Mouse (Mus musculus) C2C12 (cell line): Measurements from ENCODE around the gene Nkiras2. TPM values are rescaled to one million over a fixed set of nuclear protein-coding genes. Genes with fewer than 3 reads are reported as not detected.

ENCODE experiments used
- H3K27me3 ChIP-seq: one replicate; pipeline ENCODE4 v1.6.1; 2011; ENCODE audit not compliant: control insufficient read depth, insufficient read depth, insufficient read length
- H3K36me3 ChIP-seq: one replicate; pipeline ENCODE4 v1.6.1; 2011; ENCODE audit not compliant: control insufficient read depth, insufficient read depth
- H3K4me3 ChIP-seq: one replicate; pipeline ENCODE4 v1.5.1; 2011; ENCODE audit warnings: mild to moderate bottlenecking, control low read depth; ENCODE audit not compliant: poor library complexity, insufficient read depth, severe bottlenecking
- H3K79me2 ChIP-seq: one replicate; pipeline ENCODE4 v1.6.1; 2011; ENCODE audit not compliant: control insufficient read depth, insufficient read depth
- H3K79me3 ChIP-seq: one replicate; pipeline ENCODE4 v1.6.1; 2011; ENCODE audit warnings: low read depth, control low read depth
- H3ac ChIP-seq: one replicate; pipeline ENCODE3; 2011; ENCODE audit warnings: low read depth; ENCODE audit not compliant: control insufficient read depth, insufficient read length
- CEBPB ChIP-seq: IDR thresholded peaks from one replicate; pipeline ENCODE4 v1.6.1; 2011; ENCODE audit warnings: low read depth, mild to moderate bottlenecking, control low read depth, moderate library complexity
- CTCF ChIP-seq: IDR thresholded peaks from one replicate; pipeline ENCODE4 v1.5.1; 2011; ENCODE audit not compliant: control insufficient read depth, insufficient read depth, insufficient read length
- FOSL1 ChIP-seq: IDR thresholded peaks from one replicate; pipeline ENCODE4 v1.8.0; 2011; ENCODE audit warnings: mild to moderate bottlenecking, low read length; ENCODE audit not compliant: poor library complexity, insufficient read depth, severe bottlenecking
- MAX ChIP-seq: IDR thresholded peaks from one replicate; pipeline ENCODE4 v1.6.1; 2011; ENCODE audit warnings: mild to moderate bottlenecking, control low read depth
- MYOD1 ChIP-seq: IDR thresholded peaks from one replicate; pipeline ENCODE4 v1.6.1; 2011; ENCODE audit warnings: low read depth; ENCODE audit not compliant: control insufficient read depth, insufficient read length
- MYOG ChIP-seq: IDR thresholded peaks from one replicate; pipeline ENCODE4 v1.6.1; 2011; ENCODE audit not compliant: control insufficient read depth, insufficient read length; ENCODE audit errors: extremely low read depth
- USF1 ChIP-seq: IDR thresholded peaks from one replicate; pipeline ENCODE4 v1.6.1; 2011; ENCODE audit warnings: low read depth, mild to moderate bottlenecking, control low read depth, moderate library complexity
- polyA plus RNA-seq: library from polyadenylated mRNA; unstranded; fragments of >200 nt; fragmentation: generic; extraction: Trizol; gene quantifications from one replicate; pipeline ENCODE4 v1.2.1, GENCODE M21; 2012; ENCODE audit warnings: missing spikeins

The Nkiras2 gene
- polyA plus RNA-seq, 1 experiment = 36.1 TPM

GRCm38 (mm10) chr11:100619485-100619975 lies 486 bp downstream of the Nkiras2 start:
- H3K4me3 ChIP-seq = peak overlapping the region; percentile 100
- no peaks in the 10 kb centered on the region for H3K27me3 ChIP-seq
- H3ac ChIP-seq = peak overlapping the region; percentile 94
- peaks cover 50% of the 10 kb centered on the region for H3K79me3 ChIP-seq
- H3K79me2 ChIP-seq = peaks cover 68% of the 10 kb centered on the region
- TF ChIP-seq CTCF (peak; percentile 10), MAX (no peak)
- H3K36me3 ChIP-seq = peaks cover 11% of the 10 kb centered on the region

GRCm38 (mm10) chr11:100619982-100620381 lies 938 bp downstream of the Nkiras2 start, which contains the start of gene Dnajc7:
Gene Dnajc7, minus strand, starts transcription at chr11:100620168.
- H3K36me3 ChIP-seq = peaks cover 14% of the 10 kb centered on the region
- peak within 1 kb of the TSS; percentile 100 for H3K4me3 ChIP-seq

DNA sequence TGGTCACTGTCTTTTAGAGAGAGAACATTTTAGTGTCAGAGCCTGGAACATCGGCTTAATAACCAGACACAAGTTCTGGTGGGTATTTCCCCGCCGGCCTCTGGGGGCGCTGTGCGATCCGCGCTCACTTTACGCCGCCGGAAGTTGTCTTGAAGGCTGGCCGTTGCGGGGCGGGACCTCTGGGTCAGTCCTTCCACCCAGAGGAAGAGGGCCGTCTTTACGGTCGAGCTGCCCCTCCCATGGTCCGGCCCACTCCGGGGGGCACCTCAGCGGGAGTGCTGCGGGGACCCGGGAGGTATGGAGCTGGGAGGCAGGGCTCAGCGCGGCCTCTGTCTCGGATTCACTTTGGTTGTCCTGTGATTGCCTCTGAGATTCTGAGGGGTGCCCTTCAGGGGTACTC lies 3.7 kb downstream of the Nkiras2 start:
- H3K4me3 ChIP-seq = peak overlapping the region; percentile 83
- TF ChIP-seq CTCF = peak; percentile 77
- peak; percentile 51 for TF ChIP-seq MAX
- TF ChIP-seq MYOG = no peak
- no peak for TF ChIP-seq FOSL1
- H3K36me3 ChIP-seq = peaks cover 17% of the 10 kb centered on the region
- H3K79me3 ChIP-seq = peaks cover 18% of the 10 kb centered on the region
- H3K27me3 ChIP-seq = no peaks in the 10 kb centered on the region
- H3K79me2 ChIP-seq = peaks cover 36% of the 10 kb centered on the region
- peak overlapping the region; percentile 27 for H3ac ChIP-seq

More at GRCm38 (mm10) chr11:100619982-100620381, 938 bp downstream of the Nkiras2 start, which contains the start of gene Dnajc7:
- H3K79me2 ChIP-seq = peaks cover 63% of the 10 kb centered on the region
- no peaks in the 10 kb centered on the region for H3K27me3 ChIP-seq
- peak within 1 kb of the TSS; percentile 94 for H3ac ChIP-seq
- TF ChIP-seq USF1 = no peak
- no peak for TF ChIP-seq MYOG
- TF ChIP-seq MYOD1 = no peak
- TF ChIP-seq CTCF = no peak
- no peak for TF ChIP-seq MAX
- no peak for TF ChIP-seq FOSL1
- TF ChIP-seq CEBPB = no peak
- H3K79me3 ChIP-seq = peaks cover 46% of the 10 kb centered on the region

GRCm38 (mm10) chr11:100623867-100624266 lies 4.8 kb downstream of the Nkiras2 start:
- H3K79me3 ChIP-seq = peaks cover 7% of the 10 kb centered on the region
- H3K4me3 ChIP-seq = no peak overlapping the region
- H3K79me2 ChIP-seq = peaks cover 24% of the 10 kb centered on the region
- no peak for TF ChIP-seq MYOD1
- TF ChIP-seq CEBPB = no peak
- no peak for TF ChIP-seq MAX
- no peak for TF ChIP-seq FOSL1
- TF ChIP-seq MYOG = no peak
- TF ChIP-seq USF1 = no peak
- TF ChIP-seq CTCF = no peak
- H3ac ChIP-seq = no peak overlapping the region
- no peaks in the 10 kb centered on the region for H3K27me3 ChIP-seq
- peaks cover 17% of the 10 kb centered on the region for H3K36me3 ChIP-seq

DNA sequence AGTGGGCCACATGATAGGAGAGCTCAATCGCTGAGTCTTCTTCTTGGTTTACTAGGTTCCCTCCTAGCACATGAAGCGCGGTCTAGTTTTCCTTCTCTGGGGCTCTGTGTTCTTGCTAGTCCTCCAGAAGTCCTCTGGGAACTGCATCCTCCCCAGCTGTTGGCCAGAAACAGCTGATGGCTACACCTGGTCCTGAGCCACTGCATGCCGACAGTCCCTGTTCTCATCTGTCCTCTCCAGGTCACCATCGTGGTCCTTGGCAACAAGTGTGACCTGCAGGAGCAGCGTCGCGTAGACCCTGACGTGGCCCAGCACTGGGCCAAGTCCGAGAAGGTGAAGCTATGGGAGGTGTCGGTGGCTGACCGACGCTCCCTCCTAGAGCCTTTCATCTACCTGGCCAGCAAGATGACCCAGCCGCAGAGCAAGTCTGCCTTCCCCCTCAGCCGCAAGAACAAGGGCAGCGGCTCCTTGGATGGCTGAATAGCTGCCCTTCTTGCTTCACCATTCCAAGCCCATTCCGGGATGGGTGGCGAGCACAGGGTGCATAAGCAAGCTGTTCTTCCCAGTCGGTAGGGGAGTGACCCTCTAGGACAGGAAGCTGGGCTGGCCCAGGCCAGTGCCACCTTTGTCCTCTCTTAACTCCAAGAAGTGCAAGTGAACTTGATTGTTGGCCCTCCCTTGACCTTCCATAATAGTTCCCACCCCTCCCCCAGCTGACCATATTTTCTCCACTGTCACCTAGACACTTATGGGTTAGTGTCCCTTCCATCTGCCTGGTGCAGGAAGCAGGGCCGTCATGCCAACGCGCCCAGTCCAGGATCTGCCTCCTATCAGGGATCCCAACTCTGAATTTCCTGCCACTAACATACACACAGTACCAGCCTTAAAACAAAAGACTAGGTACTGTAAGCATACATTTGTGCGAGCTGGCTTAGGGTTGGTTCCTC lies 7.0 kb downstream of the Nkiras2 start:
- peaks cover 17% of the 10 kb centered on the region for H3K36me3 ChIP-seq
- no peak overlapping the region for H3ac ChIP-seq
- H3K27me3 ChIP-seq = no peaks in the 10 kb centered on the region
- TF ChIP-seq CTCF (no peak), USF1 (no peak), MYOG (no peak), MAX (no peak), FOSL1 (no peak), MYOD1 (no peak), CEBPB (no peak)
- no peak overlapping the region for H3K4me3 ChIP-seq
- H3K79me3 ChIP-seq = peaks cover 3% of the 10 kb centered on the region
- H3K79me2 ChIP-seq = peaks cover 14% of the 10 kb centered on the region
